Mouse (Mus musculus) embryonic facial prominence, embryonic 15.5 days (tissue): Measurements from ENCODE around the gene Foxl1. TPM values are rescaled to one million over a fixed set of nuclear protein-coding genes. Genes with fewer than 3 reads are reported as not detected.
A peak's percentile ranks its signal among the peaks of the same experiment; 100 is the strongest.

Source experiments
- ATAC-seq: fragments of 200-750 bp; cut with Nextera tagmentation; 2 replicates; pipeline ENCODE4 v1.8.0; 2017; ENCODE audit warnings: low read depth, moderate TSS enrichment; ENCODE audit not compliant: insufficient number of reproducible peaks, low FRiP score, low TSS enrichment
- H3K27ac ChIP-seq: fragments of 300-500 bp; sonication (generic); replicated peaks from 2 replicates; pipeline ENCODE4 v1.5.1; 2015; ENCODE audit warnings: mild to moderate bottlenecking, inconsistent platforms
- H3K27me3 ChIP-seq: fragments of 300-500 bp; sonication (generic); 2 replicates; pipeline ENCODE4 v1.6.1; 2015; ENCODE audit warnings: inconsistent platforms
- H3K36me3 ChIP-seq: fragments of 300-500 bp; sonication (generic); 2 replicates; pipeline ENCODE4 v1.6.1; 2015; ENCODE audit warnings: mild to moderate bottlenecking, inconsistent platforms
- H3K4me1 ChIP-seq: fragments of 300-500 bp; sonication (generic); 2 replicates; pipeline ENCODE4 v1.6.1; 2015; ENCODE audit warnings: inconsistent platforms
- H3K4me2 ChIP-seq: fragments of 300-500 bp; sonication (generic); replicated peaks from 2 replicates; pipeline ENCODE4 v1.6.1; 2015; ENCODE audit warnings: mild to moderate bottlenecking, inconsistent platforms
- H3K4me3 ChIP-seq: fragments of 300-500 bp; sonication (generic); replicated peaks from 2 replicates; pipeline ENCODE4 v1.5.1; 2015; ENCODE audit warnings: mild to moderate bottlenecking, inconsistent platforms
- H3K9ac ChIP-seq: fragments of 300-500 bp; sonication (generic); 2 replicates; pipeline ENCODE4 v1.6.1; 2015; ENCODE audit warnings: inconsistent platforms
- H3K9me3 ChIP-seq: fragments of 300-500 bp; sonication (generic); replicated peaks from 2 replicates; pipeline ENCODE4 v1.6.1; 2016; ENCODE audit warnings: inconsistent platforms
- WGBS: fragments of 180-500 bp; shearing (Covaris S2); methylation state at CpG from one replicate; pipeline ENCODE4 v1.1.7; 2015; 5-methylcytosine and 5-hydroxymethylcytosine counted together
- polyA plus RNA-seq: library from polyadenylated mRNA; unstranded; fragments of >200 nt; fragmentation: Nextera tagmentation; extraction: Ambion mirVana; gene quantifications from 2 replicates; pipeline ENCODE4 v1.2.1, GENCODE M21; 2015

The Foxl1 gene
- 0.25 and 0.31 TPM in 2 replicates for polyA plus RNA-seq

- H3K4me1 ChIP-seq = peaks cover 37% of the 10 kb centered on the region
- no peak for ATAC-seq
- no peaks in the 10 kb centered on the region for H3K9me3 ChIP-seq
- H3K4me3 ChIP-seq = peak within 1 kb of the TSS; percentile 14
- no peak within 1 kb of the TSS for H3K9ac ChIP-seq
- H3K27me3 ChIP-seq = peaks cover 96% of the 10 kb centered on the region
- H3K4me2 ChIP-seq = peak within 1 kb of the TSS; percentile 30
- H3K27ac ChIP-seq = no peak within 1 kb of the TSS
- WGBS = 3% methylated on average over 43 of the region's 43 CpGs
- no peaks in the 10 kb centered on the region for H3K36me3 ChIP-seq
These were observed at the start of gene Foxl1 for GRCm38 (mm10) chr8:121127756-121128375. Foxl1 (plus strand) TSS chr8:121127940.

- peaks cover 22% of the 10 kb centered on the region for H3K4me1 ChIP-seq
- no peak overlapping the region for H3K27ac ChIP-seq
- ATAC-seq = no peak
- peaks cover 98% of the 10 kb centered on the region for H3K27me3 ChIP-seq
- no peak overlapping the region for H3K9ac ChIP-seq
- no peaks in the 10 kb centered on the region for H3K9me3 ChIP-seq
- 9% methylated on average over 14 of the region's 14 CpGs for WGBS
- no peak overlapping the region for H3K4me2 ChIP-seq
- no peak overlapping the region for H3K4me3 ChIP-seq
- no peaks in the 10 kb centered on the region for H3K36me3 ChIP-seq
These were observed 49.0 kb upstream of the Foxl1 start for GRCm38 (mm10) chr8:121078721-121079120.

GRCm38 (mm10) chr8:121079201-121079600 is 48.5 kb upstream of the Foxl1 start:
- Histone ChIP-seq H3K27me3 (peaks cover 98% of the 10 kb centered on the region), H3K4me3 (no peak overlapping the region), H3K27ac (no peak overlapping the region), H3K4me2 (no peak overlapping the region), H3K9me3 (no peaks in the 10 kb centered on the region), H3K9ac (no peak overlapping the region), H3K36me3 (no peaks in the 10 kb centered on the region), H3K4me1 (peaks cover 22% of the 10 kb centered on the region)
- no peak for ATAC-seq
- 7% methylated on average over 7 of the region's 7 CpGs for WGBS

DNA sequence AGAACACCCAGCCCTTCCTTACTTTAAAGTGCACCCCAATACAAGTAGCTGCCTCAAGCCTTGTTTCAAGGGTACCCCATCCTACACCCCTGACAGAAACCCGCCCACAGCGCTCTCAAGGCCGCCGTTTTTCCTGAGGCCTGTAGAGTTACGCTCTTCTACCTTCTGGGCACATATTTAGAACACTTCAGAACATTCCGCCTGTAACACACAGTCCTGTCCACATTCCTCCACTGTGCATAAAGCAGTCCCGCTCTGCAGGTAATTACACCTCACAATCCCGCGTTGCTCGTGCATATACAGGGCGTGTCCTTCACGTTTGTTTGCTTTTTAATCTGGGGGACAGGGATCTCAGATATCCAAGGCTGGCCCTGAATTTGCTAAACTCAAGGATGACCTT is 47.8 kb upstream of the Foxl1 start:
- peaks cover 98% of the 10 kb centered on the region for H3K27me3 ChIP-seq
- no peak overlapping the region for H3K27ac ChIP-seq
- no peaks in the 10 kb centered on the region for H3K36me3 ChIP-seq
- no peak overlapping the region for H3K4me3 ChIP-seq
- H3K4me2 ChIP-seq = no peak overlapping the region
- H3K9ac ChIP-seq = no peak overlapping the region
- H3K9me3 ChIP-seq = no peaks in the 10 kb centered on the region
- 5% methylated on average over 12 of the region's 12 CpGs for WGBS
- no peak for ATAC-seq
- peaks cover 28% of the 10 kb centered on the region for H3K4me1 ChIP-seq

- peak overlapping the region; percentile 7 for H3K4me3 ChIP-seq
- peaks cover 98% of the 10 kb centered on the region for H3K27me3 ChIP-seq
- no peaks in the 10 kb centered on the region for H3K9me3 ChIP-seq
- no peak overlapping the region for H3K9ac ChIP-seq
- 0 out of 2 replicates have a peak overlapping the region, but pooled peaks have one; percentile 24 for H3K4me2 ChIP-seq
- WGBS = under 1% methylated on average over 49 of the region's 49 CpGs
- ATAC-seq = no peak
- no peak overlapping the region for H3K27ac ChIP-seq
- no peaks in the 10 kb centered on the region for H3K36me3 ChIP-seq
- H3K4me1 ChIP-seq = peaks cover 31% of the 10 kb centered on the region
These were observed 47.2 kb upstream of the Foxl1 start for GRCm38 (mm10) chr8:121080361-121081090.

GRCm38 (mm10) chr8:121081398-121081797 is 46.3 kb upstream of the Foxl1 start:
- Histone ChIP-seq H3K4me3 (no peak overlapping the region), H3K27ac (no peak overlapping the region), H3K36me3 (no peaks in the 10 kb centered on the region), H3K27me3 (peaks cover 98% of the 10 kb centered on the region), H3K9ac (no peak overlapping the region), H3K9me3 (no peaks in the 10 kb centered on the region), H3K4me2 (0 out of 2 replicates have a peak overlapping the region, but pooled peaks have one; percentile 12), H3K4me1 (peaks cover 31% of the 10 kb centered on the region)
- ATAC-seq = no peak
- WGBS = 6% methylated on average over 7 of the region's 7 CpGs

DNA sequence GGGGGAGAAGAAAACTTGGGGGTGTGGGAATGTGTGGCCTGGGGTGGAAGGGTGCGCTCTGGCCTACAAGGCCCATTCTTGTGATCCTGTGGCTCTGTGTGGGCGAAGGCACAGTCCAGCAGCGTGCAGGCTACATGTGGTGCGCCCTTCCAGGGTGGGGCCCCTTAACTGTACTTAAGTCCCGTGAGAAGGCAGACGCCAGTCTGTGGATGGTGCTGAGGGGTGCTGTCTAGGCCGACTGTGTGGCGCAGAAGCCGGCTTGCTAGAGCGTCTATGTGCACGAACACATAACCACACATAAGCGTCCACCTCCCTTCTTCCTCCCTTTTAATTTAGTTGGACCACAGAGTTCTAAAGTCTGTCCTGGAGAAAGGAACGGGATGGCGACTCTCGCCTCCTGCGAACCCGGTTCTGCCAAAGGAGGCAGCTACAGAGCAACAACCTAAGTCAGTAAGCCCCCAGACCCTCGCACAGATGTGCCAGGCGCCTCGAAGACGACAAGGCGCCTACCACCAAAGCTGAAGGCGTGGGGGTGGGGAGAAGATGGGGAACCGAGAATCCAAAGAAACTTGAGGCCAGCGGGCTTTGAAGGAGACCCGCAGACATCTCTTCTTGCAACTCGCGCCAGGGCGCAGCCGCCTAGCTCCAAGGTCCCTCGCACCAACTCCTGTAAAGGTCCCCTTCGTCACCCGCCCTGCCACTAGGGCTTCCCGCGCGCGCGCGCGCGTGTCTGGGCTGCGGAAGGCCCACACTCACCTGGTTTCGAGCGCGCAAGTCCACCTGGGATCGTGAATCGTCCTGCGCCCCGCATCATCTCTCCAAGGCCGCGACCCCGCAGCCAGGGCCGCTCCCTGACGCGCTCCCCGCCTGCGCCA is 45.3 kb upstream of the Foxl1 start:
- H3K9ac ChIP-seq = no peak overlapping the region
- peaks cover 98% of the 10 kb centered on the region for H3K27me3 ChIP-seq
- 1% methylated on average over 57 of the region's 57 CpGs for WGBS
- H3K4me2 ChIP-seq = peak overlapping the region; percentile 97
- no peaks in the 10 kb centered on the region for H3K36me3 ChIP-seq
- no peaks in the 10 kb centered on the region for H3K9me3 ChIP-seq
- H3K4me1 ChIP-seq = peaks cover 31% of the 10 kb centered on the region
- H3K27ac ChIP-seq = peak overlapping the region; percentile 75
- peak overlapping the region; percentile 56 for H3K4me3 ChIP-seq
- ATAC-seq = no peak

DNA sequence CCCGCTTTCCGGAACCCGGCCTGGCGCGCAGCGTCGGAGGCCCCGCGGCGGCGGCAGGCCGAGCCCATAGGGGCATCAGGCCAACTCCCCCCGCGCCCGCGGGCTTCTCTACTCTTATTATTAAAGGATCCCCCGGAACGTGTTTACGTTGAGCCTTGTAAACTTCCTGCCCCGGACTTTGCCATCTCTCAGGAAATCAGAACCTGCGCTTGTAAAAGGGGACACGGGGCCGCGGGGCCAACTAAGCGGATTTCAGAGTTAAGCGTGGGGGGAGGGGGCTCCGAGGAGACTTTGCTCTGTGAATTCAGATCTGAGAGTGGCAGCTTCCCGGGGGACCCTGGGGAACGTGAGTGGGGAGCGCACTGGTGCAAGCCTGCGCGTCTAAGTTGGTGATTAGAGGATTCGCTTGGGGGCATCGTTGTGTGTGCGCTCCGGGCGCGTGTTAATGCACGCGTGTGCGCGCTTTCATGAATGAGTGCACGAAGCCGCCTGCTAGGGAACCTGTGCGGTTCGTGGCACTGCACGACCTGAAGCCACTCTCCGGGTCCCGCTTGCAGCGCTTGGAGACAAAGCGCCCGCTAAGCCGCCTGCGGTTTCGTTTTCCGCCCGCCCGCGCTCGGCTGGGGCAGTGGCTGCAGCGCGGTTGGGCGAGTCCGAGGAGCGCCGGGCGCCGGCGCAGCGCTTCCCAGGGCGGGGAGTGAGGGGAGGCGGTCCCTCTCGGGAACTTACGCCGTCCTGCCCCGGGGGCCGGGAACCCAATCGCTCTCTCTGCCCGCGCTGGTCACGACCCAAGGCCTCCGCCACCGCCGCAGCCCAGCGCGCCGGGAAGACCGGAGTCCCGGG is 44.4 kb upstream of the Foxl1 start:
- H3K36me3 ChIP-seq = no peaks in the 10 kb centered on the region
- H3K4me3 ChIP-seq = peak overlapping the region; percentile 56
- under 1% methylated on average over 88 of the region's 89 CpGs for WGBS
- peak; percentile 77; the same call in 1 of the 2 replicates for ATAC-seq
- peak overlapping the region; percentile 97 for H3K4me2 ChIP-seq
- H3K27ac ChIP-seq = peak overlapping the region; percentile 75
- peaks cover 31% of the 10 kb centered on the region for H3K4me1 ChIP-seq
- peaks cover 99% of the 10 kb centered on the region for H3K27me3 ChIP-seq
- no peaks in the 10 kb centered on the region for H3K9me3 ChIP-seq
- peak overlapping the region; percentile 12; the same call in 1 of the 2 replicates for H3K9ac ChIP-seq

DNA sequence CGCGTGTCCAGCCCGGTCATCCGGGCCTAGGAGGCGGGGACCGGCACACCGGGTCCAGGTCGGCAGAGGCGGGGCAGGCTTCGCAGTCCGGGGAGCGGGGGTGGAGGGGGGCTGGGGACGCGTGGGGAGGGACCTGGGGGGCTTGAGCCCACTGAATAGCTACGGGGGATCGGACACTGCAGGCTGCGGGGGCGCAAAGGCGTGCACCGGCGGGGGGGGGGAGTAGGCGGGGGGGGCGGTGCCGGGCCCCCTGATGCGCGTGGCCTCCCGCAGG is 43.9 kb upstream of the Foxl1 start:
- H3K9ac ChIP-seq = peak overlapping the region; percentile 23
- H3K9me3 ChIP-seq = no peaks in the 10 kb centered on the region
- 1% methylated on average over 15 of the region's 27 CpGs for WGBS
- peak overlapping the region; percentile 97 for H3K4me2 ChIP-seq
- peaks cover 33% of the 10 kb centered on the region for H3K4me1 ChIP-seq
- peak overlapping the region; percentile 56 for H3K4me3 ChIP-seq
- peak overlapping the region; percentile 75 for H3K27ac ChIP-seq
- ATAC-seq = no peak; the same call in none of the 2 replicates
- peaks cover 100% of the 10 kb centered on the region for H3K27me3 ChIP-seq
- no peaks in the 10 kb centered on the region for H3K36me3 ChIP-seq

- Histone ChIP-seq H3K4me3 (peak within 1 kb of the TSS; percentile 56), H3K27ac (peak within 1 kb of the TSS; percentile 75), H3K9ac (peak within 1 kb of the TSS; percentile 23), H3K4me2 (peak within 1 kb of the TSS; percentile 97), H3K4me1 (peaks cover 38% of the 10 kb centered on the region), H3K36me3 (no peaks in the 10 kb centered on the region), H3K27me3 (peaks cover 100% of the 10 kb centered on the region), H3K9me3 (no peaks in the 10 kb centered on the region)
- under 1% methylated on average over 46 of the region's 83 CpGs for WGBS
- ATAC-seq = peak; percentile 66
These were observed 43.4 kb upstream of the Foxl1 start, which contains the start of gene Foxf1 for GRCm38 (mm10) chr8:121084210-121084951. Foxf1 (plus strand) TSS chr8:121084386.
